Mouse (Mus musculus): ENCODE results near the gene Golgb1. TPM values are rescaled to one million over a fixed set of nuclear protein-coding genes. Genes with fewer than 3 reads are reported as not detected.

The Golgb1 gene
- polyA plus RNA-seq, 1 experiment from 2014 or later, result 72.0 TPM

DNA sequence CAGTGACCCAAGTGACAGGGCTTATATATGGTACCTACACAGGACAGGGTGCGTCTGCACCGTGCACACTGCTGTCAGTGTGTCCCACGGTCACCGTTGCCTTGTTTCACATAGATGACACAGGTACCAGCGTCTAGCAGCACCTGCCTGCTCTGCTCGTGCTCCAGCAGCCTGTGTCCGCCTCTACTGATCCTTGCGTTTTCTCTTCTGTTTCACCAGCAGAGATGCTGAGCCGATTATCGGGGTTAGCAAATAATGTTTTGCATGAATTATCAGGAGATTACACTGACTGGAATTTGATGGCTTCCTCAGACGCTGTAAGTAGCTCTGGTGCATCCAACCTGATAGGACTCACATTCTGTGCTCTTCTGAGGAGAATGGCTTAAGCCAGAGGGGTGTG, 11.0 kb downstream of the Golgb1 start:
- 94% methylated on average over 11 of the region's 11 CpGs for WGBS
- H3K36me3 ChIP-seq, result peaks cover 40% of the 10 kb centered on the region
- no peak overlapping the region for H3K27ac ChIP-seq
- no peaks in the 10 kb centered on the region for H3K9me3 ChIP-seq (replicated peaks)
- no peaks in the 10 kb centered on the region for H3K27me3 ChIP-seq (ENCODE audit: low read depth, poor library complexity, severe bottlenecking)
- no peaks in the 10 kb centered on the region for H3K4me1 ChIP-seq
- H3K4me3 ChIP-seq, result no peak overlapping the region
- DNase-seq (ENCODE audit: low spot score), result no peak

DNA sequence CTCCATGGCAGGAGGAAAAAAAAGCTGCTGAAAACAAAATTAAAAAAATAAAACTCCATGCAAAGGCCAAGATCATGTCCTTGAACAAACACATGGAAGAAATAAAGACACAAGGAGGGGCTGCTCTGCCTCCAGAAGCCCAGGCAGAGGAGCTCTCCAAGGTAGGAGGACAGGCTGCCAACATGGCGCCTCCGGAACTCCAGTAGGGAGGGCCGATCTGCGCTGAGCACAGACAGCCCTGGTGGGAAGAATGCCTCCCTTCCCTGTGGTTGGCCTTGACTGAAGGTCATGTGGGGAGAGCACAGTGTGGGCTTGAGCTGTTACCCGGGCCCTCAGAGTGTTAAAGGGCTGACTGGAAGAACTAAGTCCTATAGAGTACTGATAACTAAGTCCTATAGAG, 12.6 kb downstream of the Golgb1 start:
- Histone ChIP-seq H3K9me3 (replicated peaks) (no peaks in the 10 kb centered on the region), H3K4me3 (no peak overlapping the region), H3K27ac (no peak overlapping the region), H3K36me3 (peaks cover 55% of the 10 kb centered on the region), H3K27me3 (ENCODE audit: low read depth, poor library complexity, severe bottlenecking) (no peaks in the 10 kb centered on the region), H3K4me1 (no peaks in the 10 kb centered on the region)
- no peak for DNase-seq (ENCODE audit: low spot score)
- 89% methylated on average over 5 of the region's 5 CpGs for WGBS

DNA sequence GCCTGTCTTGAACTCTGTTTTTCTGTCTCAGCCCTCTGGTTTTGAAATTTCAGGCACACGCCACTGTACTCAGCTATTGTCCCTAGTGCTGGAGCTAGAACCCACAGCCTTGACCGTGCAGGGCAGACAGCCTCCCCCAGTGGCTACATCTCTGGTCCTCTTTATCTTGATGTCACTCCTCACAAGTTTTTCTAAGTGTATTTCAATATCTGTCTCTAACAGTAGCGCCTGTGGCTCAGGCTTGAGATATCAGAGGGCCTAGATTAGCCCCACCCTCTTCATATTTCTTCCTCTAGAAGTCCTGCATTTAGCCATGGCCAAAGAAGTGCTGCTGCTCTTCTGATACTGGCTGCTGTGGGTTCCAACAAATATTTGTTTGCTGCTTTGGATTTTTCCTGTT, 15.6 kb downstream of the Golgb1 start:
- DNase-seq (ENCODE audit: low spot score), result no peak
- Histone ChIP-seq H3K4me3 (no peak overlapping the region), H3K36me3 (peaks cover 79% of the 10 kb centered on the region), H3K4me1 (no peaks in the 10 kb centered on the region), H3K27me3 (ENCODE audit: low read depth, poor library complexity, severe bottlenecking) (no peaks in the 10 kb centered on the region), H3K9me3 (replicated peaks) (no peaks in the 10 kb centered on the region), H3K27ac (no peak overlapping the region)
- WGBS, result 96% methylated on average over 3 of the region's 3 CpGs

DNA sequence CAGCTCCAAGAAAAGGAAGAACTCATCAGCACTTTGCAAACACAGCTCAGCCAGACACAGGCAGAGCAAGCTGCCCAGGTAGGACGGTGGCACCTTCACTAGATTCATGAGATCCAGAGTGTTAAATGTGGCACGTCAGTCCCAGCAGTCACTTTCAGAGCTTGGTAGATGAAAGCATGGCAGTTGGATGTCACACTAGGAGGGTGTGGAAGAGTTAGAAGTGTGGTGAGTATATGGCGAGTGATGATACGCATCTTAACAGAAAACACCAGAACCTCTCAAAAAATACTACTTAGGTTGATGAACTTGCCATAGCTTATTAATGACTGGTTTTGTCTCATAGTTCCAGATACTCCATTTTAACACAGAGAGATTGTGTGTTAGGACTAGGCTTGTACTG, 16.5 kb downstream of the Golgb1 start:
- Histone ChIP-seq H3K4me1 (no peaks in the 10 kb centered on the region), H3K9me3 (replicated peaks) (no peaks in the 10 kb centered on the region), H3K27me3 (ENCODE audit: low read depth, poor library complexity, severe bottlenecking) (no peaks in the 10 kb centered on the region), H3K4me3 (no peak overlapping the region), H3K27ac (no peak overlapping the region), H3K36me3 (peaks cover 80% of the 10 kb centered on the region)
- no peak for DNase-seq (ENCODE audit: low spot score)
- WGBS, result 95% methylated on average over 4 of the region's 4 CpGs

DNA sequence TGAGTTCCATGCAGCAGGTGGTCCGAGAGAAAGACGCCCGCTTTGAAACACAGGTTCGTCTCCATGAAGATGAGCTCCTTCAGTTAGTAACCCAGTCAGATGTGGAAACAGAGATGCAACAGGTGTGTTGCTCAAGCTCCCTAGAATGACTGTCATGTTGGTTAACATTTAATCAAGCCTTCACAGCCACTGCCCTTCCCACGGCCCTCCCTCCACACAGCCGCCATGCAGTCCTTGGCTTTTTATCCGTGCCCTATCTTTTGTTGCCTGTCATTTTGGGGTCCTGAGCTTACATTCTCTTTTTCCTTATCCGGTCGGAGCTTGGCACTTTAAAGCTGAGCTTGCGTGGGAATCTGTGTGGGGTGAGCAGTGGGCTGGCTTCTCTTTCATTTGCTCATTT, 18.4 kb downstream of the Golgb1 start:
- peaks cover 83% of the 10 kb centered on the region for H3K36me3 ChIP-seq

DNA sequence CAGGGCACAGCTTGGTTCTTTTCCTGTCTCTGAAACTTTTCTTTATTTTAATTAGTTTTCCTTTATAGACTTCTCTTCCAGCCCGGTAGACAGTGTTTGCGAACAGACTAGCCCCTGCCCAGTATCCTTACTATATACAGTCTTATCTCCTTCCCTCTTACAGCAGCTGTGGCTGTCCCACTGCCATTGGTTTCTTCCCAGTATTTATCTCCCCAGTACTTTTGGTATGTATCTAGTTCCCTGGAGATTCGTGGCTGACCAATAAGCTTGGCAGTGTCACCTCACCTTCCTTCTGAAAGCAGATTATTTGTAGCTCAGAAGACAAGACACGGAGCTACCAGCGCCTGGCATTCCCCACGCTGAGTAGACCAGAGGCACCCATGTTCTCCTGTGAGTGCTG, 21.8 kb downstream of the Golgb1 start:
- DNase-seq (ENCODE audit: low spot score), result no peak
- no peaks in the 10 kb centered on the region for H3K4me1 ChIP-seq
- H3K36me3 ChIP-seq, result peaks cover 84% of the 10 kb centered on the region
- WGBS, result 93% methylated on average over 6 of the region's 6 CpGs
- H3K9me3 ChIP-seq (replicated peaks), result no peaks in the 10 kb centered on the region
- no peaks in the 10 kb centered on the region for H3K27me3 ChIP-seq (ENCODE audit: low read depth, poor library complexity, severe bottlenecking)
- H3K27ac ChIP-seq, result no peak overlapping the region
- no peak overlapping the region for H3K4me3 ChIP-seq

More for the DNA sequence above, 18.4 kb downstream of the Golgb1 start:
- WGBS, result 95% methylated on average over 10 of the region's 10 CpGs
- Histone ChIP-seq H3K27ac (no peak overlapping the region), H3K4me3 (no peak overlapping the region), H3K9me3 (replicated peaks) (no peaks in the 10 kb centered on the region), H3K4me1 (no peaks in the 10 kb centered on the region), H3K27me3 (ENCODE audit: low read depth, poor library complexity, severe bottlenecking) (no peaks in the 10 kb centered on the region)
- DNase-seq (ENCODE audit: low spot score), result peak; percentile 8

DNA sequence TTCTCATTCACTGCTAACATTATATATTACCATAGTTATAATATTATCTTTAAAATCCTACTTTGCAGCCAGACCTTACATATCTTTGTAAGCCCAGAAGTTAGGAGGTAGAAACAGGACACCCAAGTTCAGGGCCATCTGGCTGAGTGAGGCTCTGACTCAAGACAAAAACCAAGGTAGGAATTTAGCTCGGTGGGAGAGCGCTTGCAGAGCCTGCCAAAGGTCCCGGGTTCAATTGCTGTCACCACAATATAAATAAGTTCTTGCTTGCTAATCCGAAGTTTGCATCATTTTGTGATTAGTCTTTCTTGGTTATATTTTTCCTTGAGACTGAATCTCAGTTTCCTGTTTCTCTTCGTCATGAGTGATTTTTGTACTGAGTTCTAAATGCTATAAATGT, 28.2 kb downstream of the Golgb1 start:
- Histone ChIP-seq H3K27ac (no peak overlapping the region), H3K4me1 (no peaks in the 10 kb centered on the region), H3K27me3 (ENCODE audit: low read depth, poor library complexity, severe bottlenecking) (no peaks in the 10 kb centered on the region), H3K4me3 (no peak overlapping the region), H3K36me3 (peaks cover 65% of the 10 kb centered on the region), H3K9me3 (replicated peaks) (no peaks in the 10 kb centered on the region)
- WGBS, result 94% methylated on average over 5 of the region's 5 CpGs
- DNase-seq (ENCODE audit: low spot score), result no peak

DNA sequence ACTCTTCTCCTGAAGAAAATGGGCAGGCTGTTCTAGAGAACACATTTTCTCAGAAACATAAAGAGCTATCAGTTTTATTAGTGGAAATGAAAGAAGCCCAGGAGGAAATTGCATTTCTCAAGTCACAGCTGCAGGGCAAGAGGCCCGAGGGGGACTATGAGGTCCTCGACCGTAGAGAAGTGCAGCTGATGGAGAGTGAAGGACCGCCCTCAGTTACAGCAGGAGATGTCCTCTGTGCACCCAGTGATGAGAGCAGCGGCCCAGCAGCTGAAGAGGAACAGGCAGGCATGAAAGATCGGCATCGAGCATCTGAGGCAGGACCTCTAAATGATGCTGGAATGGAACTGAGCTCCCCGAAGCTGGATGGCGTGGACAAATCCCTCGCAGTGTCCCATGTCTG, 37.0 kb downstream of the Golgb1 start:
- 95% methylated on average over 10 of the region's 10 CpGs for WGBS
- no peaks in the 10 kb centered on the region for H3K9me3 ChIP-seq (replicated peaks)
- no peaks in the 10 kb centered on the region for H3K27me3 ChIP-seq (ENCODE audit: low read depth, poor library complexity, severe bottlenecking)
- H3K4me1 ChIP-seq, result no peaks in the 10 kb centered on the region
- no peak overlapping the region for H3K27ac ChIP-seq
- DNase-seq (ENCODE audit: low spot score), result no peak
- H3K4me3 ChIP-seq, result no peak overlapping the region
- H3K36me3 ChIP-seq, result peaks cover 74% of the 10 kb centered on the region

DNA sequence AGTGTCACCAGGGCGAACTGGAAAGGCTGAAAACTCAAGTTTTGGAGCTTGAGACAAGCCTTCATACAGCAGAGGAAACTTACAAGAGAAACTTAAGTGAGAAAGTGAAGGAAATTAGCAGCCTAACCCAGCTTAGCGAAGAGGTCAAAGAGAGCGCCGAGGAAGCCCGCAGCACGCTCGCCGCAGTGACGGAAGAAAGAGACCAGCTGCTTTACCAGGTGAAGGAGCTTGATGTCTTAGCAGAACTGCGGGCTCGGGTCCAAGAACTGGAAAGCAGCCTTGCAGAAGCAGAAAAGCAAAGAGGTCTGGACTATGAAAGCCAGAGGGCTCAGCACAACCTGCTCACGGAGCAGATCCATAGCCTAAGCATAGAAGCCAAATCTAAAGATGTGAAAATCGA, 37.4 kb downstream of the Golgb1 start:
- WGBS, result 96% methylated on average over 13 of the region's 13 CpGs
- H3K4me1 ChIP-seq, result no peaks in the 10 kb centered on the region
- H3K4me3 ChIP-seq, result no peak overlapping the region
- no peaks in the 10 kb centered on the region for H3K9me3 ChIP-seq (replicated peaks)
- no peak overlapping the region for H3K27ac ChIP-seq
- H3K27me3 ChIP-seq (ENCODE audit: low read depth, poor library complexity, severe bottlenecking), result no peaks in the 10 kb centered on the region
- no peak for DNase-seq (ENCODE audit: low spot score)
- peaks cover 75% of the 10 kb centered on the region for H3K36me3 ChIP-seq

DNA sequence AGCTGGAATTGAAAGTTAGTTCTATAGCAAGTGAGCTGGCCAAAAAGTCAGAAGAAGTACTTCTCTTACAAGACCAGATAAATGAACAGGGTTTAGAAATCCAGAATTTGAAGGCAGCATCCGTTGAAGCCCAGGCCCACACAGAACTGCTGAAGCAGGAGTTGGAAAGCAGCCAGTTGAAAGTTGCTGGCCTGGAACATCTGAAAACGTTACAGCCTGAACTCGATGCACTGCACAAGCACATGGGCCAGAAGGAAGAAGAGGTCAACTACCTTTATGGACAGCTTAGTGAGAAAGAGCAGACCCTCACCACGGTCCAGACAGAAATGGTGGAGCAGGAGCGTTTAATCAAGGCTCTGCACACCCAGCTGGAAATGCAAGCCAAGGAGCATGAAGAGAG, 39.3 kb downstream of the Golgb1 start:
- Histone ChIP-seq H3K9me3 (replicated peaks) (no peaks in the 10 kb centered on the region), H3K36me3 (peaks cover 80% of the 10 kb centered on the region), H3K27me3 (ENCODE audit: low read depth, poor library complexity, severe bottlenecking) (no peaks in the 10 kb centered on the region), H3K27ac (no peak overlapping the region), H3K4me1 (no peaks in the 10 kb centered on the region), H3K4me3 (no peak overlapping the region)
- WGBS, result 89% methylated on average over 5 of the region's 5 CpGs
- no peak for DNase-seq (ENCODE audit: low spot score)

DNA sequence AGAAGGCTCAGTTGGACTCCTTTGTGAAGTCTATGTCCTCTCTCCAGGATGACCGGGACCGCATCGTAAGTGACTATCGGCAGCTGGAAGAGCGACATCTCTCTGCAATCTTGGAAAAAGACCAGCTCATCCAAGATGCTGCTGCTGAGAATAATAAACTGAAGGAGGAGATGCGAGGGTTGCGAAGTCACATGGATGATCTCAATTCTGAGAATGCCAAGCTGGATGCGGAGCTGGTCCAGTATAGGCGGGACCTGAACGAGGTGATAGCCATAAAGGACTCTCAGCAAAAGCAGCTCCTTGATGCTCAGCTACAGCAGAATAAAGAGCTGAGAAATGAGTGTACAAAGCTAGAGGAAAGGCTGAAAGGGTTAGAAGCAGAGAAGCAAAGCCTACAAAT, 43.6 kb downstream of the Golgb1 start:
- Histone ChIP-seq H3K27me3 (ENCODE audit: low read depth, poor library complexity, severe bottlenecking) (no peaks in the 10 kb centered on the region), H3K9me3 (replicated peaks) (no peaks in the 10 kb centered on the region), H3K36me3 (peaks cover 82% of the 10 kb centered on the region), H3K4me3 (no peak overlapping the region), H3K4me1 (no peaks in the 10 kb centered on the region), H3K27ac (no peak overlapping the region)
- 98% methylated on average over 10 of the region's 10 CpGs for WGBS
- DNase-seq (ENCODE audit: low spot score), result no peak

DNA sequence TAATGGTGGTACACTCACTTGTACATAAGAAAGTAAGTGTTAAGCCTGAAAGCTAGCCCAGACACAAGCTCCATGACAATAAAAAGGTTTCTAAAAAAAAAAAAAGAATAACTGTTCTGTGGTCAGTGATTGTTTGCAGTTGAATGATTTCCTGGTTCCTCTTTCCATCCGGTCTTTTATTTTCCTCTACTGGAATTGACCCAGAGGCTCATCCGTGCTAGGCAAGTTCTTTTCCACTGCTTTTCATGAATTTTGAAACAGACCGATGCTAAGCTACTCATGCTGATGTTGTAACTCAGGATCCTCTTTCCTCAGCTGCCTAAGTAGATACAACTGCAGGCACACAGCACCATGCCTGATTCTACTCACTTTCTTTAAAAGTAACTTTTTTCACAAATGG, 45.5 kb downstream of the Golgb1 start:
- 96% methylated on average over 3 of the region's 3 CpGs for WGBS

DNA sequence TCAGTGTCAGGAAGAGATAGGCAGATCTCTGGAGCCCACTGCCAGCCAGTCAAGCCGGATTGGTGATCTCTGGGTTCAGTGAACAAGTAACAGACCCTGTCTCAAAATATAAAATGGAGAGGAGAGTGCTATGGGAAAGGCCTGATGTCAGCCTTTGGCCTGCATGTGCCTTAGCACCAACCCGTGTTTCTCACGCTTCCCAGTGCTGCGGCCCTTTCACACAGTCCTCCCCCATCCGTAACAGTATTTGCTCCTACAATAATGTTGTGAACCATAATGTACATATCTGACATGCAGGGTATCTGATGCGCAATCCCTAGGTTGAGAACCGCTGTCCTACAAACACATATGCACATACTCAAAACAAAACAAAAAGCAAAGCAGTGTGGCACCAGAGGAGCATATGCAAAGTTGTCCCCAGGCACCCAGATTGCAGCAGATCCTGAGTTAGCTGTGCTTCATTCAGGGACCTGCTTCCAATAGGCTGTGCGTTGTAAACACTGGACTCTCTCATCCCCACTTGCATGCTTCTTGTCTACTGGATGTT, 46.2 kb downstream of the Golgb1 start:
- WGBS, result 94% methylated on average over 8 of the region's 8 CpGs
- H3K27me3 ChIP-seq (ENCODE audit: low read depth, poor library complexity, severe bottlenecking), result no peaks in the 10 kb centered on the region
- H3K36me3 ChIP-seq, result peaks cover 74% of the 10 kb centered on the region
- no peak overlapping the region for H3K27ac ChIP-seq
- H3K4me1 ChIP-seq, result no peaks in the 10 kb centered on the region
- no peak for DNase-seq (ENCODE audit: low spot score)
- no peaks in the 10 kb centered on the region for H3K9me3 ChIP-seq (replicated peaks)
- no peak overlapping the region for H3K4me3 ChIP-seq

More for the DNA sequence above, 45.5 kb downstream of the Golgb1 start:
- Histone ChIP-seq H3K4me3 (no peak overlapping the region), H3K9me3 (replicated peaks) (no peaks in the 10 kb centered on the region), H3K27me3 (ENCODE audit: low read depth, poor library complexity, severe bottlenecking) (no peaks in the 10 kb centered on the region), H3K27ac (no peak overlapping the region), H3K4me1 (no peaks in the 10 kb centered on the region), H3K36me3 (peaks cover 74% of the 10 kb centered on the region)
- no peak for DNase-seq (ENCODE audit: low spot score)

DNA sequence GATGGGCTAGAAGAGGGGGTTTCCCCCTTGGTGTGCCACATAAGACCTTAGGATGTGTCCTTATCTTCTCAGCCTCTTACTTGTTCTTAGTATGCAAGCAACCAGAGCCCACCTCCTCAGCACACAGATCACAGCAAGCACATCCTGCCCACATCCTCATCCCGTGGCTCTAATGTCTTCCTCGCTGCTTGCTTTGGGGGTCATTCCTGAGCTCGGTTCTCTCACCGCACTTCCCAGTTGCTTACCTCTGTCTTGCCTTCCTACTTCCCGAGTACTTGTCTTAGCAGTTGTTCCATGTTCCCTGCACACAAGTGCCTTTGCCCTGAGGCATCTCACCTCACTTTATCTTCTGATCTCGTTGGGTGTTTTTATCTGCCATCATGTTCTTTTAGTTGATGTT, 47.0 kb downstream of the Golgb1 start:
- no peak for DNase-seq (ENCODE audit: low spot score)
- no peaks in the 10 kb centered on the region for H3K27me3 ChIP-seq (ENCODE audit: low read depth, poor library complexity, severe bottlenecking)
- 91% methylated on average over 6 of the region's 6 CpGs for WGBS
- H3K27ac ChIP-seq, result no peak overlapping the region
- no peak overlapping the region for H3K4me3 ChIP-seq
- H3K4me1 ChIP-seq, result no peaks in the 10 kb centered on the region
- peaks cover 74% of the 10 kb centered on the region for H3K36me3 ChIP-seq
- no peaks in the 10 kb centered on the region for H3K9me3 ChIP-seq (replicated peaks)

Measured in limb, embryonic 10.5 days (tissue).